Mouse (Mus musculus) liver, embryonic 13.5 days (tissue): Measurements from ENCODE around the gene Gpr62. TPM values are rescaled to one million over a fixed set of nuclear protein-coding genes. Genes with fewer than 3 reads are reported as not detected.

ENCODE experiments used
- ATAC-seq: fragments of 200-750 bp; cut with Nextera tagmentation; 2 replicates; pipeline ENCODE4 v1.8.0; 2017; ENCODE audit warnings: low read depth, mild to moderate bottlenecking, moderate number of reproducible peaks, moderate library complexity
- DNase-seq: peaks from one replicate; pipeline ENCODE4 v3.0.0; 2022
- H3K27ac ChIP-seq: fragments of 300-500 bp; sonication (generic); 2 replicates; pipeline ENCODE4 v1.5.1; 2015; ENCODE audit warnings: moderate library complexity, mild to moderate bottlenecking, inconsistent platforms
- H3K27me3 ChIP-seq: fragments of 300-500 bp; sonication (generic); 2 replicates; pipeline ENCODE4 v1.6.1; 2015; ENCODE audit warnings: mild to moderate bottlenecking, inconsistent platforms
- H3K36me3 ChIP-seq: fragments of 300-500 bp; sonication (generic); 2 replicates; pipeline ENCODE4 v1.6.1; 2015; ENCODE audit warnings: mild to moderate bottlenecking, inconsistent platforms
- H3K4me1 ChIP-seq: fragments of 300-500 bp; sonication (generic); replicated peaks from 2 replicates; pipeline ENCODE4 v1.6.1; 2015; ENCODE audit warnings: inconsistent platforms
- H3K4me2 ChIP-seq: fragments of 300-500 bp; sonication (generic); 2 replicates; pipeline ENCODE4 v1.6.1; 2015; ENCODE audit warnings: inconsistent platforms, mild to moderate bottlenecking, moderate library complexity
- H3K4me3 ChIP-seq: fragments of 300-500 bp; sonication (generic); replicated peaks from 2 replicates; pipeline ENCODE4 v1.5.1; 2015; ENCODE audit warnings: mild to moderate bottlenecking, inconsistent platforms
- H3K9ac ChIP-seq: fragments of 300-500 bp; sonication (generic); 2 replicates; pipeline ENCODE4 v1.6.1; 2015; ENCODE audit warnings: mild to moderate bottlenecking, inconsistent platforms
- H3K9me3 ChIP-seq: fragments of 300-500 bp; sonication (generic); replicated peaks from 2 replicates; pipeline ENCODE4 v1.6.1; 2016; ENCODE audit warnings: inconsistent platforms
- WGBS: fragments of 180-500 bp; shearing (Covaris S2); methylation state at CpG from one replicate; pipeline ENCODE4 v1.1.7; 2015; ENCODE audit not compliant: insufficient replicate concordance; 5-methylcytosine and 5-hydroxymethylcytosine counted together
- polyA plus RNA-seq: library from polyadenylated mRNA; unstranded; fragments of >200 nt; fragmentation: Nextera tagmentation; extraction: Ambion mirVana; gene quantifications from 2 replicates; pipeline ENCODE4 v1.2.1, GENCODE M21; 2015

The Gpr62 gene
- polyA plus RNA-seq, 1 experiment from 2014 or later, result not detected

DNA sequence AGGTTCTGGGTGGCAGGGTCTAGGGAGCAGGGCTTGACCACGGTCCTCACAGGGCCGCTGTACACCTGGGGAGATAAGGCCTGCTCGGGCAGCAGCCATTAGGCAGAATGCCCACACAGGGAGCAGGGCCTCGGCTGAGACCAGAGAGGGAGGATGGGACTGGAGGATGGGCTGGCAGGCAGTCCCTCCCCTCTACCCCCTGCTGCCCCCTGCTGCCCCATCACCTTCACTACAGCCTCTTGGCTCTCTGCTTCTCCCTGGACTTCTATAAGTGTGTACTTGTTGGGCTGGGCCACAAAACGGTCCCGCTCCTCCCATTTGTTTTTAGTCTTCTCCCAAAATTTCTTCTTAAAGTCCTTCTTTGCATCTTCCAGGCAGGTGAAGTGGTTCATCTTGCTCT lies 8.7 kb upstream of the Gpr62 start:
- no peak overlapping the region for H3K4me2 ChIP-seq
- 0 out of 2 replicates have a peak overlapping the region, but pooled peaks have one; percentile 10 for H3K9ac ChIP-seq
- no peak overlapping the region for H3K27ac ChIP-seq
- no peak for ATAC-seq
- no peaks in the 10 kb centered on the region for H3K9me3 ChIP-seq
- no peak overlapping the region for H3K4me3 ChIP-seq
- H3K36me3 ChIP-seq, result peaks cover under 1% of the 10 kb centered on the region; the same call in 1 of the 2 replicates
- DNase-seq, result peak; percentile 61
- H3K27me3 ChIP-seq, result no peaks in the 10 kb centered on the region
- peaks cover 56% of the 10 kb centered on the region for H3K4me1 ChIP-seq
- WGBS, result 4% methylated on average over 6 of the region's 6 CpGs

DNA sequence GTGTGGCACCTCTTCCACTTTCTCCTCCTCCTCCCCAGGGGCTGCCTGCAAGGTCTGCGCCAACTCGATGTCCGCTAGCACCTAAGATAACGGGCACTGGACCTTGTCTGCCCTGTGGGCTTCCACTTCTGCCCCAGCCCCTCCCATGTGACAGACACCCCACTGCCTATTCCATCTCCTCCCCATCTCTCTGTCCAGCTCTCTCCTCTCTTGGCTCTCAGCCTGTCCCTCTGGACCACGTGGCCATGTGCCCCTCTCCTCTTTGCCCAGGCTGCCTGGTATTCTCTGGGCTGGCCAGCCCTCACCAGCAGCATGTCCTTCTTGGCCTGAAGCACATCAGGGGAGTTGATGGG lies 8.0 kb upstream of the Gpr62 start:
- Histone ChIP-seq H3K9ac (no peak overlapping the region), H3K4me1 (peaks cover 49% of the 10 kb centered on the region), H3K9me3 (no peaks in the 10 kb centered on the region), H3K36me3 (no peaks in the 10 kb centered on the region), H3K4me3 (no peak overlapping the region), H3K4me2 (no peak overlapping the region), H3K27ac (no peak overlapping the region), H3K27me3 (no peaks in the 10 kb centered on the region)
- DNase-seq, result peak; percentile 1
- WGBS, result 78% methylated on average over 5 of the region's 5 CpGs
- no peak for ATAC-seq

GRCm38 (mm10) chr9:106473081-106473752 lies 7.5 kb upstream of the Gpr62 start:
- Histone ChIP-seq H3K4me1 (peaks cover 44% of the 10 kb centered on the region), H3K4me2 (no peak overlapping the region), H3K27ac (no peak overlapping the region), H3K9me3 (no peaks in the 10 kb centered on the region), H3K9ac (no peak overlapping the region), H3K36me3 (no peaks in the 10 kb centered on the region), H3K4me3 (no peak overlapping the region), H3K27me3 (no peaks in the 10 kb centered on the region)
- WGBS, result 79% methylated on average over 16 of the region's 16 CpGs
- DNase-seq (peak; percentile 0), ATAC-seq (no peak)

GRCm38 (mm10) chr9:106472321-106472720 lies 6.6 kb upstream of the Gpr62 start:
- H3K9ac ChIP-seq, result no peak overlapping the region
- H3K9me3 ChIP-seq, result no peaks in the 10 kb centered on the region
- H3K36me3 ChIP-seq, result no peaks in the 10 kb centered on the region
- H3K27me3 ChIP-seq, result no peaks in the 10 kb centered on the region
- H3K4me3 ChIP-seq, result no peak overlapping the region
- ATAC-seq (no peak), DNase-seq (no peak)
- no peak overlapping the region for H3K27ac ChIP-seq
- no peak overlapping the region for H3K4me2 ChIP-seq
- peaks cover 35% of the 10 kb centered on the region for H3K4me1 ChIP-seq
- 57% methylated on average over 4 of the region's 4 CpGs for WGBS

DNA sequence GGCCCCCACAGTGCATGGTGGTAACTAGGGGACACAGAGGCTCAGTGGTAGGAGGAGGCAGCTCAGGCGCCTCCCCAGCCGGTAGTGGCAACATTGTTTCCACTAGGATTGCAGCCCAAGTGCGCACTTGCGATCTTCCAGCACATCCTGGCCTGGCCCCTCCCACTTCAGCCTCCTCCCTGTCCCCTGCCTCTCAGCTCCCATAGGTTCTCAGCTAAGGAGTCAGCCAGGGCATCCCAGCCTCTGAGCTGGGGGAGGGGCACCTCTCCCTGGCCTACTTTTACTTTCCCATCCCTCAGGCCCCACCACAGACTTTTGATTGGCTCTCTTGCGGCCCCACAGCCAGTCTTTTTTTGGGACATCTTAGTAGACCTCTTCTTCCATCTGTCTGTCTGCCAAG lies 6.2 kb upstream of the Gpr62 start:
- H3K4me3 ChIP-seq, result no peak overlapping the region
- 0 out of 2 replicates have a peak overlapping the region, but pooled peaks have one; percentile 13 for H3K4me2 ChIP-seq
- peaks cover 3% of the 10 kb centered on the region; the same call in 1 of the 2 replicates for H3K27me3 ChIP-seq
- no peak overlapping the region for H3K27ac ChIP-seq
- ATAC-seq (no peak), DNase-seq (peak; percentile 1)
- no peaks in the 10 kb centered on the region for H3K9me3 ChIP-seq
- H3K4me1 ChIP-seq, result peaks cover 33% of the 10 kb centered on the region
- no peaks in the 10 kb centered on the region for H3K36me3 ChIP-seq
- 42% methylated on average over 5 of the region's 5 CpGs for WGBS
- H3K9ac ChIP-seq, result no peak overlapping the region

DNA sequence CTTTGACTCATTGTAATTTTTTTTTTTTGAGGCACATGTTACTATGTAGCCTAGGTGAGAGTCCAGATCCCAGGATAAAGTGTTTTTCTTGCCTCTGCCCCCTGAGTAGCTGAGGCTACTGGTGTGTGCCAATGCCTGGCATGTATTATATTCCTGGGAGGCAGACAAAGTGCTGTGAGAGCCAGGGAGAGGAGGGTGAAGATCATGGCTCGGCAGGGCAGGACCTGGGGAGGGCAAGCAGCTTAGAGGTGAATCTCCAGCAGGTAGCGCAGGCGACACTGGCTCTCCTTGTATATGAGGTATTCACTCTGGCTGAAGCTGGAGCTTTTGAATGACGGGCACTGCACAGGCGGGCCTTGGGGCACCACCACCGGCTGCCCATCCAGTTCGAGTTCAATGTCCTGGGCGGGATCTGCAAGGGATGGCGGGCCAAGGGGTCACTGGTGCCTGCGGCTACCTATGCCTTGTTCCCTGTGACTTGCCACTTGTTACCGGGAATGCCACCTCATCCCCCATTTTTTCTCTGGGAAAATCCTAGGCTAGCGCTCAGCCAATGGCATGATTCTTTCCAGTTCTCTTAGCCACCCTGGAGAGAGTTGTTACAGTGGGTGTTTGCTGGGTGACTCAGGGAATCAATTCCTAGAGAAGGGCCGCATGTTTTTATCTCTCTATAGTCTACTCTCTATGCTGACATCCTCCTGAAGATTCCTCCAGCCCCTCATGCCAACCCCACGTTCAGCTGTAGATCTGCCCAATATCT lies 5.4 kb upstream of the Gpr62 start:
- Histone ChIP-seq H3K36me3 (no peaks in the 10 kb centered on the region), H3K4me1 (peaks cover 27% of the 10 kb centered on the region), H3K27ac (no peak overlapping the region), H3K9me3 (no peaks in the 10 kb centered on the region), H3K4me3 (no peak overlapping the region), H3K27me3 (peaks cover 8% of the 10 kb centered on the region), H3K9ac (no peak overlapping the region), H3K4me2 (0 out of 2 replicates have a peak overlapping the region, but pooled peaks have one; percentile 13)
- DNase-seq, result no peak
- no peak for ATAC-seq
- 68% methylated on average over 14 of the region's 14 CpGs for WGBS

GRCm38 (mm10) chr9:106469776-106470175 lies 4.0 kb upstream of the Gpr62 start:
- DNase-seq (no peak), ATAC-seq (no peak)
- Histone ChIP-seq H3K4me1 (peaks cover 24% of the 10 kb centered on the region), H3K27me3 (peaks cover 22% of the 10 kb centered on the region), H3K4me2 (no peak overlapping the region), H3K9me3 (no peaks in the 10 kb centered on the region), H3K36me3 (no peaks in the 10 kb centered on the region), H3K9ac (no peak overlapping the region), H3K4me3 (no peak overlapping the region), H3K27ac (no peak overlapping the region)
- 38% methylated on average over 9 of the region's 9 CpGs for WGBS

DNA sequence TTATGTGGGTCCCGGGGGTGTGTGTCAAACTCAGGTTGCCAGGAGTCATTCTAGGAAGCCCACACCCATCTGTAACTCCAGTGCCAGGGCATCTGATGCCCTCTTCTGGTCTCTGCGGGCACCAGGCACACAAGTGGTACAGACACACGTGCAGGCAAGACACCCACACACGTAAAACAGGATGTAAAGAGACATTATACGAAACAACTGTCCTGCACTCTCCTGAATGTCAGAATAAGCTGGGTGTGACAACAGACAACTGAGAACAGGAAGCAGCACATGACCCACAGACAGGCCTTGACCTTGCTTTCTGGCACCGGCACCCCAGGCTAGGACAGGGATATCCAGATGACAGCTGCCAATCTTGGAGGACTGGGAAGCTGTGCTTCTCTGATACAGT lies 3.6 kb upstream of the Gpr62 start:
- H3K27ac ChIP-seq, result no peak overlapping the region
- WGBS, result 43% methylated on average over 6 of the region's 6 CpGs
- H3K4me2 ChIP-seq, result no peak overlapping the region
- no peaks in the 10 kb centered on the region for H3K9me3 ChIP-seq
- H3K36me3 ChIP-seq, result no peaks in the 10 kb centered on the region
- ATAC-seq, result no peak
- no peak for DNase-seq
- no peak overlapping the region for H3K4me3 ChIP-seq
- peaks cover 24% of the 10 kb centered on the region for H3K4me1 ChIP-seq
- no peak overlapping the region for H3K9ac ChIP-seq
- H3K27me3 ChIP-seq, result peaks cover 27% of the 10 kb centered on the region

GRCm38 (mm10) chr9:106467746-106468145 lies 2.0 kb upstream of the Gpr62 start:
- no peak overlapping the region for H3K4me3 ChIP-seq
- H3K4me1 ChIP-seq, result peaks cover 21% of the 10 kb centered on the region
- no peak overlapping the region for H3K27ac ChIP-seq
- no peak overlapping the region for H3K4me2 ChIP-seq
- DNase-seq (no peak), ATAC-seq (no peak)
- H3K9ac ChIP-seq, result no peak overlapping the region
- peaks cover 40% of the 10 kb centered on the region for H3K27me3 ChIP-seq
- H3K36me3 ChIP-seq, result no peaks in the 10 kb centered on the region
- 59% methylated on average over 7 of the region's 7 CpGs for WGBS
- H3K9me3 ChIP-seq, result no peaks in the 10 kb centered on the region

- ATAC-seq (no peak), DNase-seq (no peak)
- H3K4me2 ChIP-seq, result no peak overlapping the region
Measured at GRCm38 (mm10) chr9:106466721-106467120, 983 bp upstream of the Gpr62 start.

GRCm38 (mm10) chr9:106464751-106465541 lies 792 bp downstream of the Gpr62 start:
- Histone ChIP-seq H3K27ac (no peak overlapping the region), H3K27me3 (peaks cover 40% of the 10 kb centered on the region), H3K9ac (peak overlapping the region; percentile 39; the same call in 1 of the 2 replicates), H3K4me3 (peak overlapping the region; percentile 59), H3K9me3 (no peaks in the 10 kb centered on the region), H3K4me2 (peak overlapping the region; percentile 76), H3K4me1 (peaks cover 20% of the 10 kb centered on the region), H3K36me3 (peaks cover 10% of the 10 kb centered on the region)
- WGBS, result 4% methylated on average over 94 of the region's 99 CpGs
- DNase-seq, result no peak
- ATAC-seq, result peak; percentile 13; the same call in 1 of the 2 replicates

More at GRCm38 (mm10) chr9:106466721-106467120, 983 bp upstream of the Gpr62 start:
- Histone ChIP-seq H3K9ac (no peak overlapping the region), H3K27ac (no peak overlapping the region), H3K4me3 (no peak overlapping the region), H3K4me1 (peaks cover 21% of the 10 kb centered on the region), H3K36me3 (peaks cover 6% of the 10 kb centered on the region; the same call in 1 of the 2 replicates), H3K27me3 (peaks cover 40% of the 10 kb centered on the region), H3K9me3 (no peaks in the 10 kb centered on the region)
- 68% methylated on average over 6 of the region's 6 CpGs for WGBS
